Mouse (Mus musculus): ENCODE measurements around the gene Saysd1. TPM values are rescaled to one million over a fixed set of nuclear protein-coding genes. Genes with fewer than 3 reads are reported as not detected.

The Saysd1 gene
- polyA plus RNA-seq (2015; fragmentation: Nextera tagmentation; extraction: Ambion mirVana) = 11.7 and 13.2 TPM in 2 replicates

DNA sequence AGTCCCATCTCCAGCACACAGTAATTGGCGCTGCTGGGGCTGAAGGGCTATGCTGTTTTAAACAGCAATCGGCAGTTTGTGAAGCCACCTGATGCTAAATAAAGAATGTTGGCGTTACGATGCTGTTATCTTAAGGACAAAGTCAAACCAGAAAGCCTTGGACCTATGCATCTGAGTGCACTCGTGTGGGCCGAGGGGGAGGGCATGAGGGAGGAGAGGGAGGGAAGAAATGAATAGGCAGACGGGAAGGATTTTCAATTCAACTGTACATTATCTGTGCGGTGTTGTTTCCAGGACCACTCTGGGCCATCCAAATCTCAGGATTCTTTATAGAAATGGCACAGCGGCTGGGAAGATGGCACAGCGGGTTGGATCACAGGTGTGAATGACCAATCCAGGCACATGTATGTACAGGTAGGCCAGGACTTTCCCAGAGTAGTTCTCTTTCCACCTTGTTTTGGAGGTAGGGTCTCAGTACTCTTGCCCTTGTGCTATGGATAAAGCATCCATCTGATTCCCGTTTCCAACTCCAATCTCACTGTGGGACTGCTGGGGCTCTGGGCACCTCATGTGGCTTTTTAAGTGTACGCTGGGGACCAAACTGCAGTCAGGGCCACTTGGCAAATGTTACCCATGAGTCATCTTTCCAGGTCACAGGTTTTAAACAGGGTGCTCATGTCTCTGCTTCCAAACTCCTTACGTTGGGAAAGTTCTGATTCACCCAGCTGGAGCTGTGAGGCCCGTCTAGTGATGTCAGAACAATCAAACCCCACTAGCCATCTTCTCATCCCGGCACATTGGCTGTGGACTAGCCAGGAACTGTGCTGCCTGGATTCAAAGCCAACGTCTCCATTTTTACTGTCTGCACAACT is at the start of gene Saysd1:
Saysd1 (minus strand) TSS at position 51 of the 872 bp plus-strand sequence.
- no peaks in the 10 kb centered on the region for H3K27me3 ChIP-seq
- WGBS = 83% methylated on average over 16 of the region's 16 CpGs

DNA sequence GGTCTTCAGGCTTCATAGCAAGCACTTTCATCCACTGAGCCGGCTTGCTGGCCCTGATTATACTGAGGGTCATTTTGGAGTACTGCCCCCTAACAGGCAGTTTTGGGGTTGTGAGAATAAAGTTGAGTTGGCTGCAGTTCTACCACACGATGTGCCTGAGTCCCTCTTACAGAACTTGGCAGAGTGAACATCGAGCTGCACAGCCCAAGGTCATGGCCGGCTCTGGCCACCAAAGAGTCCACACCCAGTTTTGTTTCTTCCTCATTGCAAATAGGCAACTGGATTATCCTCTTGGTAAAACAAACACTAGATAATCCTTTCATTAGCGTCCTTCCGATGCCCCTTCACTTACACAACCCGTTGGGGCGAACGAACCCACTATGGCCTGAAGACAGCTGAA is 47.1 kb upstream of the Saysd1 start:
- Histone ChIP-seq H3K9ac (no peak overlapping the region), H3K27ac (no peak overlapping the region), H3K4me1 (peaks cover 12% of the 10 kb centered on the region), H3K27me3 (no peaks in the 10 kb centered on the region), H3K36me3 (no peaks in the 10 kb centered on the region), H3K4me2 (replicated peaks) (no peak overlapping the region), H3K9me3 (no peaks in the 10 kb centered on the region), H3K4me3 (no peak overlapping the region)
- WGBS = 85% methylated on average over 9 of the region's 9 CpGs
- no peak for ATAC-seq (ENCODE audit: low FRiP score, low read depth)

More for the DNA sequence above, at the start of gene Saysd1:
- Histone ChIP-seq H3K4me3 (no peak within 1 kb of the TSS), H3K9ac (no peak within 1 kb of the TSS), H3K4me1 (peaks cover 12% of the 10 kb centered on the region), H3K4me2 (replicated peaks) (no peak within 1 kb of the TSS), H3K36me3 (peaks cover 17% of the 10 kb centered on the region), H3K9me3 (no peaks in the 10 kb centered on the region), H3K27ac (no peak within 1 kb of the TSS)
- ATAC-seq (ENCODE audit: low FRiP score, low read depth) = no peak

DNA sequence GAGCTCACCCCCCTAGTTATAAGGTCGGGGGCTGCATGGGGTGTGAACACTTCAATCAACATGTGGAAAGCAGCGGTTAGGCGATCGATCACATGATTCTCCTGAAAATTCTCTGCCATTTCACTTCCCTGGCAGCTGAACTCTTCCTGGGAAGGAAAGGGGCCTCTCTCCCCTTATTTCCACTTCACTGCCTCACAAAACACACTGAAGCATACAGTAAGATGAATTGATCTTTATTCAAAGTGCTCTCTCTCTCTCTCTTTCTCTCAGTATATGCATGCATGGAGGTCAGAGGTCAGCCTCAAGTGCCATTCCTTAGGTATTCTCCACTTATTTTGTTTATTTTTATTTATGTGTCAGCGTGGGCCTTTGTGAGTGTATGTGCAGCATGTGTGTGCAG is 45.4 kb upstream of the Saysd1 start:
- 62% methylated on average over 5 of the region's 5 CpGs for WGBS
- no peak overlapping the region for H3K4me3 ChIP-seq
- no peak overlapping the region for H3K27ac ChIP-seq
- no peak overlapping the region for H3K4me2 ChIP-seq (replicated peaks)
- H3K9me3 ChIP-seq = no peaks in the 10 kb centered on the region
- ATAC-seq (ENCODE audit: low FRiP score, low read depth) = no peak
- no peaks in the 10 kb centered on the region for H3K36me3 ChIP-seq
- H3K9ac ChIP-seq = no peak overlapping the region
- H3K27me3 ChIP-seq = no peaks in the 10 kb centered on the region
- peaks cover 29% of the 10 kb centered on the region for H3K4me1 ChIP-seq

DNA sequence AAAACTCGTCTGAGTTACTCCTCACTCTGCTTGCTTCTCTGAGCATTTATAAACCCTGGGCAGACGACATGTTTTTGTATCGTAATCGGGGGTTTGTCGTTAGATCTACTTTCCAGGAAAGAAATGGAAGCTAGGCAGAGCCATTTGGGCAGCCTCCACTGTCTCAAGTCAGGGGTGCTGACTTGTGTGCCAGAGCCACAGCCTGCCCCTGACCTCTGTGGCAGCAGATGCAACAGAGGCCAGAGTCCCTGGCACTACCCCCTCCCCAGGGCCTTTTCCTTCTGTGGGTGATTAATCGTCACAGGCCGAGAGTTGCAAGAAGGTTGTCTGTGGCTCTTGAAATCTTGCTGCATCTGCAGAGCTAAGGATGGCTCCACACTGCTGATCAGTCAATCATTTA is 44.3 kb upstream of the Saysd1 start:
- 80% methylated on average over 7 of the region's 7 CpGs for WGBS

DNA sequence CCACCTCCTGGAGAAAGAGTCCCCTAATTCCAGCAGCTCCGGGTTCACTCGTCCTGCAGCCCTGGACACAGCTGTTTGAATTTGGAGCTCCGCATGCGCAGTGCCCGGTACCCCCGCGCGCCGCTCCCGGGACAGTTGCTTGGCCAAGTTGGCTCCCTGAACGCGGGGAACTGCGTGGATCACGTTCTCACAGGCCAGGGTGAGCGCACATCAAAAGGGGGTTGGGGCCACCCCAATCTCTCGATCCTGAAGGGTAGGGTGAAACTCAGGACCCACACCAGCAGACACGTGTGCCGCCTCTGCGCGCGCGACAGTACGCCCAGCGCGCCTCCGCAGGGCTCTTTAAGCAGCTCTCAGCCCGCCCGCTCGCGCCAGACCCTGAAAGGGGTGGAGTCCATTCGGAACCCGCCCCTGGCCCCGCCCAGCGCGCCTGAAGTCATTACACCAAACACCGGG is 43.2 kb upstream of the Saysd1 start, which contains the start of gene Kcnk5:
Kcnk5 (minus strand) TSS at position 344 of the 456 bp plus-strand sequence.
- H3K4me3 ChIP-seq = peak within 1 kb of the TSS; percentile 59
- H3K4me1 ChIP-seq = peaks cover 43% of the 10 kb centered on the region
- peak within 1 kb of the TSS; percentile 91 for H3K4me2 ChIP-seq (replicated peaks)
- no peaks in the 10 kb centered on the region for H3K9me3 ChIP-seq
- peak; percentile 94 for ATAC-seq (ENCODE audit: low FRiP score, low read depth)
- no peaks in the 10 kb centered on the region for H3K36me3 ChIP-seq
- WGBS = under 1% methylated on average over 36 of the region's 36 CpGs
- H3K27me3 ChIP-seq = no peaks in the 10 kb centered on the region
- peak within 1 kb of the TSS; percentile 66 for H3K9ac ChIP-seq
- no peak within 1 kb of the TSS for H3K27ac ChIP-seq

More for the DNA sequence above, 44.3 kb upstream of the Saysd1 start:
- no peak overlapping the region for H3K4me3 ChIP-seq
- H3K36me3 ChIP-seq = no peaks in the 10 kb centered on the region
- ATAC-seq (ENCODE audit: low FRiP score, low read depth) = no peak
- peaks cover 40% of the 10 kb centered on the region for H3K4me1 ChIP-seq
- no peak overlapping the region for H3K4me2 ChIP-seq (replicated peaks)
- no peaks in the 10 kb centered on the region for H3K27me3 ChIP-seq
- no peak overlapping the region for H3K9ac ChIP-seq
- H3K9me3 ChIP-seq = no peaks in the 10 kb centered on the region
- no peak overlapping the region for H3K27ac ChIP-seq

- Histone ChIP-seq H3K27ac (no peak overlapping the region), H3K36me3 (no peaks in the 10 kb centered on the region), H3K4me2 (replicated peaks) (peak overlapping the region; percentile 91), H3K4me3 (peak overlapping the region; percentile 59), H3K27me3 (no peaks in the 10 kb centered on the region), H3K9ac (peak overlapping the region; percentile 66), H3K4me1 (peaks cover 43% of the 10 kb centered on the region), H3K9me3 (no peaks in the 10 kb centered on the region)
- WGBS = 0% methylated on average over 24 of the region's 24 CpGs
- ATAC-seq (ENCODE audit: low FRiP score, low read depth) = no peak
Observed at GRCm38 (mm10) chr14:20180751-20181162, 42.4 kb upstream of the Saysd1 start.

- H3K4me1 ChIP-seq = peaks cover 43% of the 10 kb centered on the region
- 9% methylated on average over 6 of the region's 6 CpGs for WGBS
- H3K4me2 ChIP-seq (replicated peaks) = peak overlapping the region; percentile 91
Observed at GRCm38 (mm10) chr14:20180304-20180703, 42.0 kb upstream of the Saysd1 start.

GRCm38 (mm10) chr14:20179731-20180280 is 41.5 kb upstream of the Saysd1 start:
- Histone ChIP-seq H3K4me1 (peaks cover 43% of the 10 kb centered on the region), H3K27ac (no peak overlapping the region), H3K27me3 (no peaks in the 10 kb centered on the region), H3K36me3 (no peaks in the 10 kb centered on the region), H3K4me3 (peak overlapping the region; percentile 59), H3K9ac (peak overlapping the region; percentile 26; the same call in 1 of the 2 replicates), H3K4me2 (replicated peaks) (peak overlapping the region; percentile 91), H3K9me3 (no peaks in the 10 kb centered on the region)
- no peak for ATAC-seq (ENCODE audit: low FRiP score, low read depth)
- WGBS = 74% methylated on average over 5 of the region's 5 CpGs

More at GRCm38 (mm10) chr14:20180304-20180703, 42.0 kb upstream of the Saysd1 start:
- Histone ChIP-seq H3K9ac (peak overlapping the region; percentile 66), H3K27me3 (no peaks in the 10 kb centered on the region), H3K27ac (no peak overlapping the region), H3K36me3 (no peaks in the 10 kb centered on the region), H3K9me3 (no peaks in the 10 kb centered on the region), H3K4me3 (peak overlapping the region; percentile 59)
- no peak for ATAC-seq (ENCODE audit: low FRiP score, low read depth)

DNA sequence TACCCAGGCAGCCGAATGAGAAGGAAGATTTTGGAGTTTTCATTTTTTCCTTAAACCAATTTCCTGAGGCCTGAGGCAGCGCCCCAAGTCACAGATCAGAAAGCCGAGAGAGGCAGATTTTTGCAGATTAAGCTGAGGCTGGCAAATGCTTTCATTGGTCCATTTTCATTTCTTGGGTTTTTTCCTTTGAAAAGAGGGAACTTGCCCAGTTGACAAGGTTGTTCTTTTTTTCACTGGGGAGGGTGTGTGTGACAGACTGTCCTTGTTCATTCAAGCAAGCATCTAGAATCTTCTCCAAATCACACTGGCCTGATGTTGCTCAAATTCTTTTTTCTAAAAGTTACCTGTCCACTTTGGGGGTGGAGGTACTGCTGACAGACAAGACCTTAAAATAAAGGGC is 40.7 kb upstream of the Saysd1 start:
- Histone ChIP-seq H3K4me3 (peak overlapping the region; percentile 59), H3K9ac (no peak overlapping the region), H3K4me1 (peaks cover 43% of the 10 kb centered on the region)

GRCm38 (mm10) chr14:20178593-20178992 is 40.3 kb upstream of the Saysd1 start:
- H3K36me3 ChIP-seq = no peaks in the 10 kb centered on the region
- H3K9me3 ChIP-seq = no peaks in the 10 kb centered on the region
- peaks cover 44% of the 10 kb centered on the region for H3K4me1 ChIP-seq
- no peak overlapping the region for H3K27ac ChIP-seq
- H3K9ac ChIP-seq = no peak overlapping the region
- peak overlapping the region; percentile 91 for H3K4me2 ChIP-seq (replicated peaks)
- H3K27me3 ChIP-seq = no peaks in the 10 kb centered on the region
- H3K4me3 ChIP-seq = no peak overlapping the region
- ATAC-seq (ENCODE audit: low FRiP score, low read depth) = no peak
- WGBS = 16% methylated on average over 4 of the region's 4 CpGs

More for the DNA sequence above, 40.7 kb upstream of the Saysd1 start:
- 28% methylated on average over 3 of the region's 3 CpGs for WGBS
- no peaks in the 10 kb centered on the region for H3K36me3 ChIP-seq
- no peak for ATAC-seq (ENCODE audit: low FRiP score, low read depth)
- H3K27me3 ChIP-seq = no peaks in the 10 kb centered on the region
- peak overlapping the region; percentile 91 for H3K4me2 ChIP-seq (replicated peaks)
- H3K9me3 ChIP-seq = no peaks in the 10 kb centered on the region
- no peak overlapping the region for H3K27ac ChIP-seq

DNA sequence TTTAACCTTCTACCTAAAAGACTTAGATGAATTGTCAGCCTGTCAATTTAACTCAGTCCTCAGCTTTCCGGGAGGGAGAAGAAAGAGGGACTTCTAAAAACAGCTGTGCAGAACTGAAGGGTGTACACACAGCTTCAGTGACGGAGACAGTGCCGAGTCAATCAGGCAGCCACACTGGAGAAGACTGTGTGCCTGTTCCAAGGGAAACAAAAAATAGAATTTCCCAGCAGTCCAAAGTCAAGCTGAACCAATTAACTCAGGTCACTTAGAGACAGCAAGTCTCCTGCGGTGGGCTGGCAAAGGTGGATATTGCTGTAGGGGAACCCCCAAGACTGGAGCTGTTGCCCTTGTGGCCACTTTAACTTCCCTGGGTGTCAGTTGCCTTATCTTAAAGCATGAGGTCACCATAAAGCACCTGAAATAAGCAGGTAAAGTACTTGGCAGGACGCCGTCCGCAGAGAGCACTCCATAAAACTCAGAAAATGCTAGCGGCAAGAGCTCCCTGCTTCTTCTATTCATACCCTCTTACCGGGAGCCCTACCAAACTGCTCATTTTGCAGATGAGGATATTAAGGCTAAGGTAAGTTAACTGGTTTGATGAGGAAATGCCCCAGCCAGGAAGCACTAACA is 39.3 kb upstream of the Saysd1 start:
- no peak overlapping the region for H3K27ac ChIP-seq
- no peaks in the 10 kb centered on the region for H3K36me3 ChIP-seq
- H3K27me3 ChIP-seq = no peaks in the 10 kb centered on the region
- WGBS = 65% methylated on average over 9 of the region's 9 CpGs
- H3K9ac ChIP-seq = no peak overlapping the region
- no peak overlapping the region for H3K4me3 ChIP-seq
- H3K4me1 ChIP-seq = peaks cover 53% of the 10 kb centered on the region
- no peaks in the 10 kb centered on the region for H3K9me3 ChIP-seq
- ATAC-seq (ENCODE audit: low FRiP score, low read depth) = no peak
- H3K4me2 ChIP-seq (replicated peaks) = no peak overlapping the region; the same call in 1 of the 2 replicates

GRCm38 (mm10) chr14:20175705-20176104 is 37.4 kb upstream of the Saysd1 start:
- no peaks in the 10 kb centered on the region for H3K27me3 ChIP-seq
- ATAC-seq (ENCODE audit: low FRiP score, low read depth) = no peak
- H3K9me3 ChIP-seq = no peaks in the 10 kb centered on the region
- no peak overlapping the region for H3K4me2 ChIP-seq (replicated peaks)
- no peaks in the 10 kb centered on the region for H3K36me3 ChIP-seq
- H3K4me3 ChIP-seq = no peak overlapping the region
- 88% methylated on average over 4 of the region's 4 CpGs for WGBS
- H3K9ac ChIP-seq = no peak overlapping the region
- peaks cover 53% of the 10 kb centered on the region for H3K4me1 ChIP-seq
- H3K27ac ChIP-seq = no peak overlapping the region
